Mouse (Mus musculus): Measurements from ENCODE around the gene Cox4i2. TPM values are rescaled to one million over a fixed set of nuclear protein-coding genes. Genes with fewer than 3 reads are reported as not detected.

Cox4i2 gene
- polyA plus RNA-seq, 1 experiment from 2014 or later, result 1.1 TPM

DNA sequence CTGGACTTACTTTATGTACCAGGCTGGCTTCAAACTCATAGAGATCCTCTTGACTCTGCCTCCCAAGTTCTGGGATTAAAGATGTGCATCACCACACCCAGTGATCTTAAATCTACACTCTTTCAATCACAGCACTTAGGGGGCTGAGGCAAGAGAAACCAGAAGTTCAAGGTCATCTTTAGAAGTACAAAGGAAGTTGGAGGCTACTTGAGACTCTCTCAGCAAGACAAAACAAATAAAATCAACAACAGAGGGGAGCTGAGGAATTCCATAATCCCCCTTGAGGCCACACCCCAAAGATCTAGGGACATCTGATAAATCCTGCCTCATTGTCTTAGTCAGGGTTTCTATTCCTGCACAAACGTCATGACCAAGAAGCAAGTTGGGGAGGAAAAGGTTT lies 18.3 kb downstream of the Cox4i2 start:
- H3K9me3 ChIP-seq (replicated peaks), result no peaks in the 10 kb centered on the region
- H3K4me1 ChIP-seq (replicated peaks), result peaks cover 68% of the 10 kb centered on the region

DNA sequence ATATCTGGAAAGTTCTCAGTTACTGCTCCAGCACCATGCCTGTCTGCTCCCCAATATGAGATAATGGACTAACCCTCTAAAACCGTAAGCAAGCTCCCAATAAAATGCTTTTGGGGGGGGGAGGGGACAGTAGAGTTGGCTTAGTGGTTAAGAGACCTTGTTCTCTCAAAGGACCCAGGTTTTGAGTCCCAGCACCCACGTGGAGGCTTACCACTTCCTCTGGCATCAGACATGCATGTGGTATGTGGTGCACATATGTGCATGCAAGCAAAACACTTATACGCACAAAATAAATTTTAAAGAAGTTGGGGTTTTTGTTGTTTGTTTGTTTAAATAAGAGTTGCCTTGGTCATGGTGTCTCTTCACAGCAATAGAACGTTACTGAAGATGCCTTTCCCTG lies 21.4 kb downstream of the Cox4i2 start:
- H3K4me2 ChIP-seq, result no peak overlapping the region
- H3K4me1 ChIP-seq (replicated peaks), result peaks cover 46% of the 10 kb centered on the region
- H3K4me3 ChIP-seq (replicated peaks), result no peak overlapping the region
- 55% methylated on average over 4 of the region's 4 CpGs for WGBS (ENCODE audit: insufficient replicate concordance)
- no peaks in the 10 kb centered on the region for H3K9me3 ChIP-seq (replicated peaks)
- H3K27ac ChIP-seq (replicated peaks), result no peak overlapping the region
- peaks cover 36% of the 10 kb centered on the region for H3K36me3 ChIP-seq (replicated peaks)
- H3K27me3 ChIP-seq, result peaks cover 21% of the 10 kb centered on the region
- H3K9ac ChIP-seq, result no peak overlapping the region
- ATAC-seq (ENCODE audit: insufficient read depth), result no peak

More for the DNA sequence above, 18.3 kb downstream of the Cox4i2 start:
- Histone ChIP-seq H3K36me3 (replicated peaks) (0 out of 2 replicates have a peak, but pooled peaks cover 11% of the 10 kb centered on the region), H3K4me3 (replicated peaks) (no peak overlapping the region), H3K27ac (replicated peaks) (no peak overlapping the region), H3K27me3 (peaks cover 37% of the 10 kb centered on the region), H3K4me2 (no peak overlapping the region), H3K9ac (no peak overlapping the region)
- no peak for ATAC-seq (ENCODE audit: insufficient read depth)
- 12% methylated on average over 1 of the region's 1 CpGs for WGBS (ENCODE audit: insufficient replicate concordance)

- no peak for ATAC-seq (ENCODE audit: insufficient read depth)
- WGBS (ENCODE audit: insufficient replicate concordance), result 66% methylated on average over 3 of the region's 3 CpGs
These were observed 22.0 kb downstream of the Cox4i2 start for GRCm38 (mm10) chr2:152776019-152776418.

GRCm38 (mm10) chr2:152776435-152776834 lies 22.5 kb downstream of the Cox4i2 start:
- Histone ChIP-seq H3K9ac (no peak overlapping the region), H3K27me3 (peaks cover 10% of the 10 kb centered on the region), H3K4me1 (replicated peaks) (peaks cover 51% of the 10 kb centered on the region), H3K27ac (replicated peaks) (no peak overlapping the region), H3K4me2 (no peak overlapping the region), H3K36me3 (replicated peaks) (peaks cover 46% of the 10 kb centered on the region), H3K9me3 (replicated peaks) (no peaks in the 10 kb centered on the region), H3K4me3 (replicated peaks) (no peak overlapping the region)
- no peak for ATAC-seq (ENCODE audit: insufficient read depth)
- WGBS (ENCODE audit: insufficient replicate concordance), result 76% methylated on average over 2 of the region's 2 CpGs

More at GRCm38 (mm10) chr2:152776019-152776418, 22.0 kb downstream of the Cox4i2 start:
- Histone ChIP-seq H3K36me3 (replicated peaks) (peaks cover 42% of the 10 kb centered on the region), H3K9ac (no peak overlapping the region), H3K4me2 (no peak overlapping the region), H3K27ac (replicated peaks) (no peak overlapping the region), H3K27me3 (peaks cover 14% of the 10 kb centered on the region), H3K9me3 (replicated peaks) (no peaks in the 10 kb centered on the region), H3K4me3 (replicated peaks) (no peak overlapping the region), H3K4me1 (replicated peaks) (peaks cover 49% of the 10 kb centered on the region)

GRCm38 (mm10) chr2:152777081-152777480 lies 23.1 kb downstream of the Cox4i2 start:
- H3K4me3 ChIP-seq (replicated peaks), result no peak overlapping the region
- no peak overlapping the region for H3K9ac ChIP-seq
- H3K9me3 ChIP-seq (replicated peaks), result no peaks in the 10 kb centered on the region
- H3K4me2 ChIP-seq, result no peak overlapping the region
- H3K27ac ChIP-seq (replicated peaks), result no peak overlapping the region
- H3K27me3 ChIP-seq, result 0 out of 2 replicates have a peak, but pooled peaks cover 4% of the 10 kb centered on the region
- ATAC-seq (ENCODE audit: insufficient read depth), result no peak
- H3K4me1 ChIP-seq (replicated peaks), result peaks cover 52% of the 10 kb centered on the region
- H3K36me3 ChIP-seq (replicated peaks), result peaks cover 53% of the 10 kb centered on the region
- WGBS (ENCODE audit: insufficient replicate concordance), result 82% methylated on average over 3 of the region's 3 CpGs

DNA sequence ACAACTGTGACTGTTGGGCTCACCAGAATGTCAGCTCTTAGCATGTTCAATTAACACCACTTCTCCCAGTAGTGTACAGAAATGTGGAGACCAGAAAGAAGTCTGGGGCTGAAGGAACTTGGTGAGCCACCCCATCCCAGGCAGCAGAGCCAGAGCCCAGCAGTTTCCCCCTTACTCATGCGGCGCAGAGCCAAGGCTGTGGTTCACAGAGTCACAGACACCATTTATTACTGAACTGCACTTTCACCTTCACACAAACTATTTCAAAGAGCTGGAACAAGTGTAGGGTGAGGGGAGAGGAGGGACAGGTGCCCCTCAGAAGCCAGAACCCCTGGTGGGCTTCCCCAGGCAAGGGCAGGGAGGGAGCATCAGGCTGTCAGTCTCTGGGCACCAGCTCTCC lies 26.5 kb downstream of the Cox4i2 start:
- Histone ChIP-seq H3K36me3 (replicated peaks) (peaks cover 73% of the 10 kb centered on the region), H3K27ac (replicated peaks) (0 out of 2 replicates have a peak overlapping the region, but pooled peaks have one; percentile 7), H3K27me3 (no peaks in the 10 kb centered on the region), H3K9me3 (replicated peaks) (no peaks in the 10 kb centered on the region), H3K9ac (no peak overlapping the region), H3K4me3 (replicated peaks) (no peak overlapping the region), H3K4me2 (no peak overlapping the region), H3K4me1 (replicated peaks) (peaks cover 68% of the 10 kb centered on the region)
- ATAC-seq (ENCODE audit: insufficient read depth), result no peak
- WGBS (ENCODE audit: insufficient replicate concordance), result 80% methylated on average over 2 of the region's 2 CpGs

GRCm38 (mm10) chr2:152781031-152781711 lies 27.2 kb downstream of the Cox4i2 start:
- peaks cover 73% of the 10 kb centered on the region for H3K4me1 ChIP-seq (replicated peaks)
- no peaks in the 10 kb centered on the region for H3K27me3 ChIP-seq
- no peak overlapping the region for H3K4me3 ChIP-seq (replicated peaks)
- no peak overlapping the region for H3K4me2 ChIP-seq
- H3K27ac ChIP-seq (replicated peaks), result peak overlapping the region; percentile 33; the same call in 1 of the 2 replicates
- H3K9me3 ChIP-seq (replicated peaks), result no peaks in the 10 kb centered on the region
- H3K9ac ChIP-seq, result no peak overlapping the region
- 84% methylated on average over 3 of the region's 3 CpGs for WGBS (ENCODE audit: insufficient replicate concordance)
- no peak for ATAC-seq (ENCODE audit: insufficient read depth)
- H3K36me3 ChIP-seq (replicated peaks), result peaks cover 72% of the 10 kb centered on the region

DNA sequence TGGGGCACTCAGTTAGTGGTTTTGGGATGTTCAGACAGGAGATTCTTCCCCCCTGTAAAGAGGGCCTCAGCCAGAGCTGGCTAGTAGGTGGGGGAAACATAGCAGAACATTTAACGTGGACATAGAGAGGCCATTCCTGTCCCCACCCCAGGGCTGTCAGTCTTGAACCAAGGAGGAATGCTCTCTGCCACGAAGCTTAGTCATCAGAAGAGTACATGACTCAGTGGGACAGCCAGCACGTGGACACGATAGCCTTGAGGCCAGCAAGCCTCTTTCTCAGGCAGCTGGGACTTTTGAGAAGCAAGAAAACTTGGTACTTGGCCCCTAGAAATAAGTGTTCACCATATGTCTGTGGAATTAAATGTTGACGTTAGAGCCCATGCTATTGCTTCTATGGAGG lies 28.7 kb downstream of the Cox4i2 start:
- peak overlapping the region; percentile 35; the same call in 1 of the 2 replicates for H3K27ac ChIP-seq (replicated peaks)
- ATAC-seq (ENCODE audit: insufficient read depth), result no peak
- peaks cover 60% of the 10 kb centered on the region for H3K36me3 ChIP-seq (replicated peaks)
- no peak overlapping the region for H3K4me2 ChIP-seq
- H3K27me3 ChIP-seq, result no peaks in the 10 kb centered on the region
- H3K9ac ChIP-seq, result no peak overlapping the region
- no peaks in the 10 kb centered on the region for H3K9me3 ChIP-seq (replicated peaks)
- WGBS (ENCODE audit: insufficient replicate concordance), result 46% methylated on average over 5 of the region's 5 CpGs
- no peak overlapping the region for H3K4me3 ChIP-seq (replicated peaks)
- peaks cover 83% of the 10 kb centered on the region for H3K4me1 ChIP-seq (replicated peaks)

GRCm38 (mm10) chr2:152783241-152783640 lies 29.3 kb downstream of the Cox4i2 start:
- no peak overlapping the region for H3K4me3 ChIP-seq (replicated peaks)
- no peak for ATAC-seq (ENCODE audit: insufficient read depth)
- 0 out of 2 replicates have a peak overlapping the region, but pooled peaks have one; percentile 8 for H3K27ac ChIP-seq (replicated peaks)
- no peaks in the 10 kb centered on the region for H3K27me3 ChIP-seq
- no peak overlapping the region for H3K9ac ChIP-seq
- H3K4me2 ChIP-seq, result no peak overlapping the region
- H3K9me3 ChIP-seq (replicated peaks), result no peaks in the 10 kb centered on the region
- H3K36me3 ChIP-seq (replicated peaks), result peaks cover 60% of the 10 kb centered on the region
- WGBS (ENCODE audit: insufficient replicate concordance), result 79% methylated on average over 5 of the region's 5 CpGs
- peaks cover 89% of the 10 kb centered on the region for H3K4me1 ChIP-seq (replicated peaks)

DNA sequence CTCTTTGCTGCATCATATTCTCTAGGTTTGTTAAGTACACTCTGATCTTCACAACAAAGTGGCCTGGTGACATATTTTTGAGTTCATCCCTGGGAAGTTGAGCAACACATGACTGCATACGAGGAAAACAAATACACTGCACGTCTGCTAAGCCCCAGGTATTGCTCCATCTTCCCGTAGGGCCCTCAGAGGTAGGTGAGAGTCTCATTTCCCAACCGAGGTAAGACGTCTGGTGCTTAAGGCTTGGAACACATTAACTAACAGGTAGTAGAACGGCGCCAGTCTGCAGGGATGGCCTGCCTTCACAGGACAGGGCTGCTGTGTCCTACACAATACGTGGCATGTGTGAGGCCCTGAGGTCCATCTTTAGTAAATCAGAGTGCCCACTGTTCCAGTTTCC lies 30.7 kb downstream of the Cox4i2 start:
- Histone ChIP-seq H3K4me1 (replicated peaks) (peaks cover 98% of the 10 kb centered on the region), H3K27ac (replicated peaks) (peak overlapping the region; percentile 99), H3K9me3 (replicated peaks) (no peaks in the 10 kb centered on the region), H3K9ac (no peak overlapping the region), H3K4me2 (no peak overlapping the region), H3K27me3 (no peaks in the 10 kb centered on the region), H3K36me3 (replicated peaks) (peaks cover 46% of the 10 kb centered on the region), H3K4me3 (replicated peaks) (no peak overlapping the region)
- WGBS (ENCODE audit: insufficient replicate concordance), result 75% methylated on average over 8 of the region's 8 CpGs
- ATAC-seq (ENCODE audit: insufficient read depth), result no peak

DNA sequence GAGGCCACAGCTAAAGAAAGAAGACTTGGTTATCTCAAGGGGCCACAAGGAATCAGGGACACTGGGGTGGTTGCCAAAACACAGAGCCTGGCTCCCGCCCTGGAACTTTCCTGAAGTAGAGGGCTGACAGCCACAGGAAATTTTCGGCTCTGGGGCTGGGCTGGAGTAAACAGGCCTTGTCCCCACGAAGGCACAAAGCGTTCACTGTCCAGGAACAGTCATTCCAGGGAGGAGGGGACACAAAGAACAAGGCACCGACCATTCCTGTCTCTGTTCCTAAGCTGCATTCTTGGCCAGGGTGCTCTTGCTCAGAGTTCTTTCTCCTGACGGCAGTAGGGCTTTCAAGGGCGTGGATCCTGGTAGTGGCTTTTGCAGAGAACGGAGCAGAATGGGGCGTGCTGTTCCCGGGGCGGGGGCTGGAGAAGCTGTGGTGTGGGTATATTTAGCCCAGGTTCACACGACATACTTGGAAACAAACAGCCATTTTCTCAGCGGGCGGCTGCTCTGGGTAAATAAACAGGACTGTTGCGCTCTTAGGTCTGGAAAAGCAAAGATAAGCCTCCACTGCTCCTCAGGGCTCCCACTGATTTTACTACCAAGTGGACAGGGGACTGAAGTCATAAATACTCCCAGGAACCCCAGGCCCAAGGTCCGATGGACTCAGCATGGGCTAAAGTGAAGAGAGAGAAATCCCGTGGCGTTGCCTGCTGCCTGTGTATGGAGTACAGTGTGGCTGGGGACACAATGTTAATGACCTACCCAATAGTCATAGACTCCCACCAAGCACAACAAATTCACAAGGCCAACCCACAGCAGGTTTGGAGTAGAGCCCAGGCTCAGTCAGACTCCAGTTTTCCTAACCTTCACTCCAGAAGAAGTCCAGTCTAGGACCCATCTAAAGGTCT lies 31.7 kb downstream of the Cox4i2 start:
- Histone ChIP-seq H3K9me3 (replicated peaks) (no peaks in the 10 kb centered on the region), H3K36me3 (replicated peaks) (peaks cover 41% of the 10 kb centered on the region), H3K4me2 (peak overlapping the region; percentile 53), H3K4me1 (replicated peaks) (peaks cover 100% of the 10 kb centered on the region), H3K4me3 (replicated peaks) (peak overlapping the region; percentile 13; the same call in 1 of the 2 replicates), H3K27ac (replicated peaks) (peak overlapping the region; percentile 99), H3K27me3 (no peaks in the 10 kb centered on the region), H3K9ac (peak overlapping the region; percentile 44)
- ATAC-seq (ENCODE audit: insufficient read depth), result no peak
- 29% methylated on average over 18 of the region's 18 CpGs for WGBS (ENCODE audit: insufficient replicate concordance)

Measured in liver, embryonic 15.5 days (tissue).